Mouse (Mus musculus) layer of hippocampus, postnatal 14 days (tissue): ENCODE measurements at regions not wholly inside any gene's neighbourhood (a gene's known extent, or its start where the extent isn't known, plus 50 kb on each side); places are given as distances from the start of the nearest gene placed in this dataset.

ENCODE experiments used
- DNase-seq, 2 experiments: peaks; one replicate each; pipeline ENCODE4 v3.0.0; 2021 to 2022; ENCODE audit warnings: low spot score in 2 of 2, mixed read lengths in 1 of 2

- no peak for DNase-seq
These were observed 280.7 kb downstream of the Gm49356 start for GRCm38 (mm10) chr15:59169831-59170230.

- DNase-seq, result no peak
These were observed 282.0 kb downstream of the Gm49356 start for GRCm38 (mm10) chr15:59171120-59171519.

GRCm38 (mm10) chr15:59173452-59174245 lies 284.6 kb downstream of the Gm49356 start:
- peak; percentile 44 to 61 for DNase-seq

GRCm38 (mm10) chr15:59174246-59174751 lies 285.2 kb downstream of the Gm49356 start:
- DNase-seq, result peak in 1 of 2 experiments; percentile 41

GRCm38 (mm10) chr15:59174893-59175531 lies 285.9 kb downstream of the Gm49356 start:
- no peak for DNase-seq

GRCm38 (mm10) chr15:59180076-59180475 lies 291.0 kb downstream of the Gm49356 start:
- DNase-seq, result no peak

GRCm38 (mm10) chr15:59184461-59184860 lies 295.4 kb downstream of the Gm49356 start:
- DNase-seq, result no peak

GRCm38 (mm10) chr15:59187566-59187965 lies 298.5 kb downstream of the Gm49356 start:
- DNase-seq, result no peak

- peak in 1 of 2 experiments; percentile 23 for DNase-seq
These were observed 299.3 kb downstream of the Gm49356 start for GRCm38 (mm10) chr15:59188371-59188770.

- no peak for DNase-seq
These were observed 301.4 kb downstream of the Gm49356 start for GRCm38 (mm10) chr15:59190511-59190910.

- peak; percentile 42 to 66 for DNase-seq
These were observed 305.3 kb downstream of the Gm49356 start for GRCm38 (mm10) chr15:59194421-59194820.

GRCm38 (mm10) chr15:59196351-59196750 lies 307.3 kb downstream of the Gm49356 start:
- DNase-seq, result no peak

GRCm38 (mm10) chr15:59197455-59198391 lies 308.6 kb downstream of the Gm49356 start:
- DNase-seq, result no peak

- DNase-seq, result no peak
These were observed 312.3 kb downstream of the Gm49356 start for GRCm38 (mm10) chr15:59201386-59201785.

GRCm38 (mm10) chr15:59201894-59202670 lies 313.0 kb downstream of the Gm49356 start:
- DNase-seq, result peak in 1 of 2 experiments; percentile 15

GRCm38 (mm10) chr15:59203097-59203849 lies 314.2 kb downstream of the Gm49356 start:
- DNase-seq, result no peak

- DNase-seq, result peak; percentile 19 to 43
These were observed 314.9 kb downstream of the Gm49356 start for GRCm38 (mm10) chr15:59203850-59204625.

- no peak for DNase-seq
These were observed 316.0 kb downstream of the Gm49356 start for GRCm38 (mm10) chr15:59205091-59205490.

- DNase-seq, result no peak
These were observed 316.4 kb downstream of the Gm49356 start for GRCm38 (mm10) chr15:59205544-59205943.
